Mouse (Mus musculus) embryonic facial prominence, embryonic 11.5 days (tissue): ENCODE measurements around the gene Acbd3. TPM values are rescaled to one million over a fixed set of nuclear protein-coding genes. Genes with fewer than 3 reads are reported as not detected.

ENCODE experiments used
- ATAC-seq: fragments of 200-750 bp; cut with Nextera tagmentation; replicated peaks from 2 replicates; pipeline ENCODE4 v1.8.0; 2017; ENCODE audit warnings: low read depth; ENCODE audit not compliant: insufficient number of reproducible peaks, low FRiP score, low TSS enrichment
- DNase-seq: peaks from one replicate; pipeline ENCODE4 v3.0.0-alpha.2; 2015; ENCODE audit warnings: low spot score
- H3K27ac ChIP-seq: fragments of 300-500 bp; sonication (generic); replicated peaks from 2 replicates; pipeline ENCODE4 v1.5.1; 2014; ENCODE audit warnings: mild to moderate bottlenecking, low read depth, low read length, control low read depth
- H3K27me3 ChIP-seq: fragments of 300-500 bp; sonication (generic); 2 replicates; pipeline ENCODE4 v1.6.1; 2014; ENCODE audit warnings: mild to moderate bottlenecking, low read length, moderate library complexity, mixed read lengths; ENCODE audit not compliant: control insufficient read depth, insufficient read depth
- H3K36me3 ChIP-seq: fragments of 300-500 bp; sonication (generic); replicated peaks from 2 replicates; pipeline ENCODE4 v1.6.1; 2014; ENCODE audit warnings: low read depth, mild to moderate bottlenecking, low read length, moderate library complexity, mixed read lengths; ENCODE audit not compliant: control insufficient read depth, insufficient read depth
- H3K4me1 ChIP-seq: fragments of 300-500 bp; sonication (generic); 2 replicates; pipeline ENCODE4 v1.6.1; 2014; ENCODE audit warnings: low read length, mixed read lengths; ENCODE audit not compliant: control insufficient read depth, insufficient read depth
- H3K4me2 ChIP-seq: fragments of 300-500 bp; sonication (generic); 2 replicates; pipeline ENCODE4 v1.6.1; 2014; ENCODE audit warnings: low read depth, mild to moderate bottlenecking, control low read depth, low read length, moderate library complexity
- H3K4me3 ChIP-seq: fragments of 300-500 bp; sonication (generic); 2 replicates; pipeline ENCODE4 v1.5.1; 2014; ENCODE audit warnings: low read depth, low read length, control low read depth
- H3K9ac ChIP-seq: fragments of 300-500 bp; sonication (generic); replicated peaks from 2 replicates; pipeline ENCODE4 v1.6.1; 2014; ENCODE audit warnings: mild to moderate bottlenecking, control low read depth, low read length
- H3K9me3 ChIP-seq: fragments of 300-500 bp; sonication (generic); replicated peaks from 2 replicates; pipeline ENCODE4 v1.6.1; 2016; ENCODE audit warnings: mild to moderate bottlenecking, low read length, inconsistent platforms, mixed read lengths; ENCODE audit not compliant: control insufficient read depth
- WGBS: fragments of 180-500 bp; shearing (Covaris S2); extraction: QIAGEN DNeasy Blood & Tissue Kit; methylation state at CpG from one replicate; pipeline ENCODE4 v1.1.7; 2014; 5-methylcytosine and 5-hydroxymethylcytosine counted together
- polyA plus RNA-seq: library from polyadenylated mRNA; unstranded; fragments of >200 nt; fragmentation: Nextera tagmentation; extraction: Ambion mirVana; gene quantifications from 2 replicates; pipeline ENCODE4 v1.2.1, GENCODE M21; 2014

Gene Acbd3
- polyA plus RNA-seq, 1 experiment from 2014 or later = 20.3 TPM

DNA sequence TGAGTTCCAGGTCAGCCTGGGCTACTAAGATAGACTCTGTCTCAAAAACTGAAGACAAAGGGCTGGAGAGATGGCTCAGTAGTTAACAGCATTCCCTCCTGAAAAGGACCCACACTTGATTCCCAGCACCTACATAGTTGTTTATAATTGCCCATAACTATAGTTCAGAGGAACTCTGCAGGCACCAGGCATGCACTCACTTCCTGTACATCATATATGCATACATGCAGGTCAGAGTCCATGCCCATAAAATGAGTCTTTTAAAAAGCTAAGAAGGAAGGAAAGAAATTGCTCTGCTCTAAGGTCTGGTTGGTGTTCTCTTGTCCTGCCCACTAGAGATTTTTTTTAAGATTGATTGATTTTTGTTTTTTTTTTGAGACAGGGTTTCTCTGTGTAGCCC, 22.0 kb downstream of the Acbd3 start:
- no peak for ATAC-seq

GRCm38 (mm10) chr1:180752115-180752514, 26.3 kb downstream of the Acbd3 start:
- Histone ChIP-seq H3K4me2 (no peak overlapping the region), H3K36me3 (peaks cover 10% of the 10 kb centered on the region), H3K4me1 (no peaks in the 10 kb centered on the region), H3K9ac (no peak overlapping the region), H3K27me3 (no peaks in the 10 kb centered on the region), H3K9me3 (no peaks in the 10 kb centered on the region), H3K4me3 (no peak overlapping the region), H3K27ac (no peak overlapping the region)
- 94% methylated on average over 11 of the region's 11 CpGs for WGBS
- no peak for DNase-seq
- ATAC-seq = no peak

More for the DNA sequence above, 22.0 kb downstream of the Acbd3 start:
- H3K27me3 ChIP-seq = no peaks in the 10 kb centered on the region
- DNase-seq = no peak
- H3K36me3 ChIP-seq = peaks cover 14% of the 10 kb centered on the region
- H3K4me2 ChIP-seq = no peak overlapping the region
- no peaks in the 10 kb centered on the region for H3K4me1 ChIP-seq
- no peak overlapping the region for H3K9ac ChIP-seq
- no peaks in the 10 kb centered on the region for H3K9me3 ChIP-seq
- H3K27ac ChIP-seq = no peak overlapping the region
- no peak overlapping the region for H3K4me3 ChIP-seq

DNA sequence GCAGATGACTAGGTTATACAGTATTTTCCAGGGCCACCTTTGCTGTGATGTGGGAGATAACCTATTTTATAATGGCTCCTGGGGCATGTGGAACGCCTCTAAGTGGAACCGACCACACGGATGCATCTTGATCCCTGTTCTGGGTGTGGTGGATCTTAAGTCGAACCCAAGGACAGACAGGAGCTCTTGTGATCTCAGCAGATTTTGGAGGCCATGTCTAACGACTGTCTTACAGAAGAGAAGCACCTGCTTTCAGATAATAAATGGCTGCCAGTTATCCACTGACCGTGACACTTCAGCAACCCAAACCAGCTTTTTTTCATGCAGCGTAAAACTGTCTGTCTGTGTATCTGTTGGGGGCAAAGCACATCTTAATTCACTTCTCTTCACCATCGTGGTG, 28.5 kb downstream of the Acbd3 start:
- Histone ChIP-seq H3K9ac (no peak overlapping the region), H3K9me3 (no peaks in the 10 kb centered on the region), H3K36me3 (peaks cover 4% of the 10 kb centered on the region; the same call in 1 of the 2 replicates), H3K4me1 (no peaks in the 10 kb centered on the region), H3K4me2 (no peak overlapping the region), H3K27me3 (no peaks in the 10 kb centered on the region), H3K4me3 (no peak overlapping the region), H3K27ac (no peak overlapping the region)
- ATAC-seq (no peak), DNase-seq (no peak)
- 91% methylated on average over 8 of the region's 8 CpGs for WGBS

DNA sequence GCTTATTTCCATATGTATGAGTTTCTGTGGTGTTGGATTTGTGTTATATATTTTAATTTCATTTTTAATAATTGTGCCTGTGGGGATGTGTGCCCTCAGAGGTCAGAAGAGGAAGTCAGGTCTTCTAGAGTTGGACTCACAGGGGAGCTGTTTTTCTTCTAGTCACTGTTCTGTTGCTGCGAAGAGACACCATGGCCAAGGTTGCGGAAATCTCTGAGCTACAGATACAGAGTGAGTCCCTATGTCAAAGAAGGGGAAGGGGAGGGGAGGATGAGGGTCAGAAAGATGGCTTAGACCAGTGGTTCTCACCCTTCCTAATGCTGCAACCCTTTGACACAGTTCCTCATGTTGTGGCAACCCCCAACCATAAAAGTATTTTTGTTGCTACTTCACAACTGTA, 30.9 kb downstream of the Acbd3 start:
- Histone ChIP-seq H3K4me2 (no peak overlapping the region), H3K4me3 (no peak overlapping the region), H3K9me3 (no peaks in the 10 kb centered on the region), H3K36me3 (peaks cover 4% of the 10 kb centered on the region; the same call in 1 of the 2 replicates), H3K9ac (no peak overlapping the region), H3K27ac (no peak overlapping the region), H3K27me3 (no peaks in the 10 kb centered on the region), H3K4me1 (no peaks in the 10 kb centered on the region)
- DNase-seq (no peak), ATAC-seq (no peak)
- 84% methylated on average over 2 of the region's 2 CpGs for WGBS

- H3K9ac ChIP-seq = no peak overlapping the region
- H3K4me1 ChIP-seq = no peaks in the 10 kb centered on the region
- no peak overlapping the region for H3K27ac ChIP-seq
- no peaks in the 10 kb centered on the region for H3K9me3 ChIP-seq
- peaks cover 2% of the 10 kb centered on the region; the same call in 1 of the 2 replicates for H3K36me3 ChIP-seq
- H3K4me3 ChIP-seq = no peak overlapping the region
- no peak overlapping the region for H3K4me2 ChIP-seq
- ATAC-seq = no peak
- DNase-seq = no peak
- WGBS = 90% methylated on average over 3 of the region's 3 CpGs
- H3K27me3 ChIP-seq = no peaks in the 10 kb centered on the region
Observed at GRCm38 (mm10) chr1:180757252-180757955, 31.6 kb downstream of the Acbd3 start.

DNA sequence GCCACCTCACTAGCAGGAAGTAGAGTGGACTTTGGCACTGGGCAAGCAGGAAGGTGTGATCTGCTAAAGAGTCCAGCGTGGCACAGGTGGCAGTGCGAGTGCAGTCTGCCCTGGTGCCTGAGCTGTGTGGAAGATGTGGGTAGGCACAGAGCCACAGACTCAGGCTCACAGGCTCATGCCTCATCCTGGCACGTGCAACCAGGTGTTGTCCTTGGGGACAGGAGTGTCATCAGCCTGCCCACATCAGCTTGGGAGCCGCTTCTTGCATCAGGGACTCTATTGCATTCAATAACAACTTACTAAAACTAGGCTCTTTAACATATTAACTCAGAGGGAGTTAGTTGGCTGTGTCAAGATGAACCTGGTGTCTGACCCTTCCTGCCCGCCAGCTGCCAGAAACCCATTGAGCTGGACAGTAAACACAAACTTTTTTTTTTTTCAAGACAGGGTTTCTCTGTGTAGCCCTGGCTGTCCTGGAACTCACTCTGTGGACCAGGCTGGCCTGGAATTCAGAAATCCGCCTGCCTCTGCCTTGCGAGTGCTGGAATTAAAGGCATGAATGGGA, 32.2 kb downstream of the Acbd3 start:
- DNase-seq (no peak), ATAC-seq (no peak)
- Histone ChIP-seq H3K4me2 (no peak overlapping the region), H3K36me3 (no peaks in the 10 kb centered on the region), H3K27me3 (no peaks in the 10 kb centered on the region), H3K4me1 (no peaks in the 10 kb centered on the region), H3K9ac (no peak overlapping the region), H3K4me3 (no peak overlapping the region), H3K9me3 (no peaks in the 10 kb centered on the region), H3K27ac (no peak overlapping the region)
- 90% methylated on average over 7 of the region's 7 CpGs for WGBS

- H3K27me3 ChIP-seq = no peaks in the 10 kb centered on the region
- no peak overlapping the region for H3K4me3 ChIP-seq
- no peaks in the 10 kb centered on the region for H3K36me3 ChIP-seq
- 82% methylated on average over 11 of the region's 11 CpGs for WGBS
- no peak overlapping the region for H3K27ac ChIP-seq
- ATAC-seq = 0 out of 2 replicates have a peak, but pooled peaks have one; percentile 8
- H3K4me1 ChIP-seq = no peaks in the 10 kb centered on the region
- no peak for DNase-seq
- H3K9me3 ChIP-seq = no peaks in the 10 kb centered on the region
- no peak overlapping the region for H3K9ac ChIP-seq
- no peak overlapping the region for H3K4me2 ChIP-seq
Observed at GRCm38 (mm10) chr1:180762180-180762579, 36.3 kb downstream of the Acbd3 start.

DNA sequence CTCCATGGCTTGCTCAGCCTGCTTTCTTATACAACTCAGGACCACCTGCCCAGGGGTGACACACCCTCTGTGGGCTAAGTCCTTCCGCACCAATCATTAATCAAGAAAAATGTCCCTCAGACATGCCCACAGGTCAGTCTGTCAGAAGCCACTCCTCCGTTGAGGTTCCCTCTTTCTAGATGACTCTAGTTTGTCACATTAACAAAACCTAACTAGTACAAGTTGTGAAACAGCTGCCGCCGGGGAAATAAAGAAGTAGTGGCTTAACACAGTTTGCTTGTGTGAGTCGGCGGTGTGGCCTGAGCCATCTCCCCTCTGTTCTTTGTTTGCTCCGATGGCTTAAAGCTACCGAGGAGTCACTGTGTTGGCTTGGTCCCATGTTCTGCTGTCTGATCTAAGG, 36.8 kb downstream of the Acbd3 start:
- Histone ChIP-seq H3K4me2 (no peak overlapping the region), H3K4me1 (no peaks in the 10 kb centered on the region), H3K4me3 (no peak overlapping the region), H3K9me3 (no peaks in the 10 kb centered on the region), H3K9ac (no peak overlapping the region), H3K27ac (no peak overlapping the region), H3K36me3 (no peaks in the 10 kb centered on the region), H3K27me3 (no peaks in the 10 kb centered on the region)
- WGBS = 76% methylated on average over 8 of the region's 8 CpGs
- DNase-seq (no peak), ATAC-seq (no peak)
